Mouse (Mus musculus): Measurements from ENCODE around the gene Zfp326. TPM values are rescaled to one million over a fixed set of nuclear protein-coding genes. Genes with fewer than 3 reads are reported as not detected.

The Zfp326 gene
- polyA plus RNA-seq, 1 experiment from 2014 or later: 45.8 TPM

- Histone ChIP-seq H3K4me3 (ENCODE audit: low read depth, low read length) (no peak overlapping the region), H3K27me3 (ENCODE audit: insufficient read depth, low read length) (no peaks in the 10 kb centered on the region), H3K27ac (ENCODE audit: low read depth) (no peak overlapping the region), H3K4me1 (ENCODE audit: insufficient read depth) (0 out of 2 replicates have a peak, but pooled peaks cover 6% of the 10 kb centered on the region), H3K36me3 (ENCODE audit: insufficient read depth) (no peaks in the 10 kb centered on the region), H3K9me3 (ENCODE audit: low read depth, low read length) (no peaks in the 10 kb centered on the region), H3K4me2 (no peak overlapping the region), H3K9ac (no peak overlapping the region)
- WGBS: 63% methylated on average over 3 of the region's 3 CpGs
- DNase-seq: no peak
- ATAC-seq (ENCODE audit: insufficient read depth): no peak
- TF ChIP-seq CTCF (IDR thresholded peaks at IDR 0.05; ENCODE audit: low read depth): no peak
These were observed 2.6 kb upstream of the Zfp326 start for GRCm38 (mm10) chr5:105873774-105874173.

- Histone ChIP-seq H3K27me3 (ENCODE audit: insufficient read depth, low read length) (no peaks in the 10 kb centered on the region), H3K36me3 (ENCODE audit: insufficient read depth) (0 out of 2 replicates have a peak, but pooled peaks cover 3% of the 10 kb centered on the region)
These were observed 1.9 kb upstream of the Zfp326 start for GRCm38 (mm10) chr5:105874476-105874875.

GRCm38 (mm10) chr5:105876925-105877774 is 785 bp downstream of the Zfp326 start:
- Histone ChIP-seq H3K27me3 (ENCODE audit: insufficient read depth, low read length) (no peaks in the 10 kb centered on the region), H3K27ac (ENCODE audit: low read depth) (peak overlapping the region; percentile 88), H3K36me3 (ENCODE audit: insufficient read depth) (peaks cover 21% of the 10 kb centered on the region), H3K9me3 (ENCODE audit: low read depth, low read length) (no peaks in the 10 kb centered on the region), H3K4me3 (ENCODE audit: low read depth, low read length) (peak overlapping the region; percentile 97), H3K4me1 (ENCODE audit: insufficient read depth) (peaks cover 6% of the 10 kb centered on the region; the same call in 1 of the 2 replicates), H3K4me2 (peak overlapping the region; percentile 82), H3K9ac (peak overlapping the region; percentile 100)
- ATAC-seq (ENCODE audit: insufficient read depth): no peak
- under 1% methylated on average over 46 of the region's 46 CpGs for WGBS
- no peak for TF ChIP-seq CTCF (IDR thresholded peaks at IDR 0.05; ENCODE audit: low read depth)
- DNase-seq: peak; percentile 50

More at GRCm38 (mm10) chr5:105874476-105874875, 1.9 kb upstream of the Zfp326 start:
- 0 out of 2 replicates have a peak, but pooled peaks cover 6% of the 10 kb centered on the region for H3K4me1 ChIP-seq (ENCODE audit: insufficient read depth)
- ATAC-seq (ENCODE audit: insufficient read depth) (no peak), DNase-seq (no peak)
- WGBS: 93% methylated on average over 11 of the region's 11 CpGs
- no peak for TF ChIP-seq CTCF (IDR thresholded peaks at IDR 0.05; ENCODE audit: low read depth)
- H3K4me2 ChIP-seq: no peak overlapping the region
- no peaks in the 10 kb centered on the region for H3K9me3 ChIP-seq (ENCODE audit: low read depth, low read length)
- no peak overlapping the region for H3K4me3 ChIP-seq (ENCODE audit: low read depth, low read length)
- no peak overlapping the region for H3K9ac ChIP-seq
- no peak overlapping the region for H3K27ac ChIP-seq (ENCODE audit: low read depth)

GRCm38 (mm10) chr5:105887317-105887716 is 11.0 kb downstream of the Zfp326 start:
- Histone ChIP-seq H3K4me2 (no peak overlapping the region), H3K9me3 (ENCODE audit: low read depth, low read length) (no peaks in the 10 kb centered on the region), H3K4me1 (ENCODE audit: insufficient read depth) (no peaks in the 10 kb centered on the region), H3K27ac (ENCODE audit: low read depth) (no peak overlapping the region), H3K36me3 (ENCODE audit: insufficient read depth) (peaks cover 41% of the 10 kb centered on the region), H3K27me3 (ENCODE audit: insufficient read depth, low read length) (no peaks in the 10 kb centered on the region), H3K4me3 (ENCODE audit: low read depth, low read length) (no peak overlapping the region), H3K9ac (no peak overlapping the region)
- ATAC-seq (ENCODE audit: insufficient read depth) (no peak), DNase-seq (no peak)
- 86% methylated on average over 4 of the region's 4 CpGs for WGBS
- no peak for TF ChIP-seq CTCF (IDR thresholded peaks at IDR 0.05; ENCODE audit: low read depth)

GRCm38 (mm10) chr5:105898161-105898560 is 21.8 kb downstream of the Zfp326 start:
- Histone ChIP-seq H3K9me3 (ENCODE audit: low read depth, low read length) (no peaks in the 10 kb centered on the region), H3K4me1 (ENCODE audit: insufficient read depth) (no peaks in the 10 kb centered on the region), H3K36me3 (ENCODE audit: insufficient read depth) (peaks cover 53% of the 10 kb centered on the region), H3K27me3 (ENCODE audit: insufficient read depth, low read length) (no peaks in the 10 kb centered on the region), H3K27ac (ENCODE audit: low read depth) (no peak overlapping the region), H3K9ac (no peak overlapping the region), H3K4me3 (ENCODE audit: low read depth, low read length) (no peak overlapping the region), H3K4me2 (no peak overlapping the region)
- DNase-seq (no peak), ATAC-seq (ENCODE audit: insufficient read depth) (no peak)
- TF ChIP-seq CTCF (IDR thresholded peaks at IDR 0.05; ENCODE audit: low read depth): no peak
- 91% methylated on average over 4 of the region's 4 CpGs for WGBS

GRCm38 (mm10) chr5:105909209-105909608 is 32.8 kb downstream of the Zfp326 start:
- Histone ChIP-seq H3K27ac (ENCODE audit: low read depth) (no peak overlapping the region), H3K27me3 (ENCODE audit: insufficient read depth, low read length) (no peaks in the 10 kb centered on the region), H3K9ac (no peak overlapping the region), H3K9me3 (ENCODE audit: low read depth, low read length) (no peaks in the 10 kb centered on the region), H3K36me3 (ENCODE audit: insufficient read depth) (peaks cover 79% of the 10 kb centered on the region), H3K4me1 (ENCODE audit: insufficient read depth) (no peaks in the 10 kb centered on the region), H3K4me3 (ENCODE audit: low read depth, low read length) (no peak overlapping the region), H3K4me2 (no peak overlapping the region)
- no peak for TF ChIP-seq CTCF (IDR thresholded peaks at IDR 0.05; ENCODE audit: low read depth)
- DNase-seq (no peak), ATAC-seq (ENCODE audit: insufficient read depth) (no peak)
- 73% methylated on average over 5 of the region's 5 CpGs for WGBS

- Histone ChIP-seq H3K9ac (no peak overlapping the region), H3K4me2 (no peak overlapping the region), H3K4me1 (ENCODE audit: insufficient read depth) (no peaks in the 10 kb centered on the region), H3K9me3 (ENCODE audit: low read depth, low read length) (no peaks in the 10 kb centered on the region), H3K36me3 (ENCODE audit: insufficient read depth) (peaks cover 81% of the 10 kb centered on the region), H3K4me3 (ENCODE audit: low read depth, low read length) (no peak overlapping the region), H3K27me3 (ENCODE audit: insufficient read depth, low read length) (no peaks in the 10 kb centered on the region), H3K27ac (ENCODE audit: low read depth) (no peak overlapping the region)
- WGBS: 88% methylated on average over 3 of the region's 3 CpGs
- DNase-seq (no peak), ATAC-seq (ENCODE audit: insufficient read depth) (no peak)
- no peak for TF ChIP-seq CTCF (IDR thresholded peaks at IDR 0.05; ENCODE audit: low read depth)
These were observed 33.3 kb downstream of the Zfp326 start for GRCm38 (mm10) chr5:105909671-105910070.

Measured in lung, embryonic 14.5 days (tissue).